Mouse (Mus musculus) liver, embryonic 13.5 days (tissue): ENCODE measurements around the gene Mta2. TPM values are rescaled to one million over a fixed set of nuclear protein-coding genes. Genes with fewer than 3 reads are reported as not detected.
"Not testable (repeated sequence)": the region's sequence is repeated elsewhere in the genome, so short reads cannot be mapped to it uniquely, and the experiment has no call there.

ENCODE experiments used
- ATAC-seq: fragments of 200-750 bp; cut with Nextera tagmentation; 2 replicates; pipeline ENCODE4 v1.8.0; 2017; ENCODE audit warnings: low read depth, mild to moderate bottlenecking, moderate number of reproducible peaks, moderate library complexity
- DNase-seq: peaks from one replicate; pipeline ENCODE4 v3.0.0; 2022
- H3K27ac ChIP-seq: fragments of 300-500 bp; sonication (generic); 2 replicates; pipeline ENCODE4 v1.5.1; 2015; ENCODE audit warnings: moderate library complexity, mild to moderate bottlenecking, inconsistent platforms
- H3K27me3 ChIP-seq: fragments of 300-500 bp; sonication (generic); 2 replicates; pipeline ENCODE4 v1.6.1; 2015; ENCODE audit warnings: mild to moderate bottlenecking, inconsistent platforms
- H3K36me3 ChIP-seq: fragments of 300-500 bp; sonication (generic); 2 replicates; pipeline ENCODE4 v1.6.1; 2015; ENCODE audit warnings: mild to moderate bottlenecking, inconsistent platforms
- H3K4me1 ChIP-seq: fragments of 300-500 bp; sonication (generic); replicated peaks from 2 replicates; pipeline ENCODE4 v1.6.1; 2015; ENCODE audit warnings: inconsistent platforms
- H3K4me2 ChIP-seq: fragments of 300-500 bp; sonication (generic); 2 replicates; pipeline ENCODE4 v1.6.1; 2015; ENCODE audit warnings: inconsistent platforms, mild to moderate bottlenecking, moderate library complexity
- H3K4me3 ChIP-seq: fragments of 300-500 bp; sonication (generic); replicated peaks from 2 replicates; pipeline ENCODE4 v1.5.1; 2015; ENCODE audit warnings: mild to moderate bottlenecking, inconsistent platforms
- H3K9ac ChIP-seq: fragments of 300-500 bp; sonication (generic); 2 replicates; pipeline ENCODE4 v1.6.1; 2015; ENCODE audit warnings: mild to moderate bottlenecking, inconsistent platforms
- H3K9me3 ChIP-seq: fragments of 300-500 bp; sonication (generic); replicated peaks from 2 replicates; pipeline ENCODE4 v1.6.1; 2016; ENCODE audit warnings: inconsistent platforms
- WGBS: fragments of 180-500 bp; shearing (Covaris S2); methylation state at CpG from one replicate; pipeline ENCODE4 v1.1.7; 2015; ENCODE audit not compliant: insufficient replicate concordance; 5-methylcytosine and 5-hydroxymethylcytosine counted together
- polyA plus RNA-seq: library from polyadenylated mRNA; unstranded; fragments of >200 nt; fragmentation: Nextera tagmentation; extraction: Ambion mirVana; gene quantifications from 2 replicates; pipeline ENCODE4 v1.2.1, GENCODE M21; 2015

Gene Mta2
- polyA plus RNA-seq = 99.5 and 114 TPM in 2 replicates

DNA sequence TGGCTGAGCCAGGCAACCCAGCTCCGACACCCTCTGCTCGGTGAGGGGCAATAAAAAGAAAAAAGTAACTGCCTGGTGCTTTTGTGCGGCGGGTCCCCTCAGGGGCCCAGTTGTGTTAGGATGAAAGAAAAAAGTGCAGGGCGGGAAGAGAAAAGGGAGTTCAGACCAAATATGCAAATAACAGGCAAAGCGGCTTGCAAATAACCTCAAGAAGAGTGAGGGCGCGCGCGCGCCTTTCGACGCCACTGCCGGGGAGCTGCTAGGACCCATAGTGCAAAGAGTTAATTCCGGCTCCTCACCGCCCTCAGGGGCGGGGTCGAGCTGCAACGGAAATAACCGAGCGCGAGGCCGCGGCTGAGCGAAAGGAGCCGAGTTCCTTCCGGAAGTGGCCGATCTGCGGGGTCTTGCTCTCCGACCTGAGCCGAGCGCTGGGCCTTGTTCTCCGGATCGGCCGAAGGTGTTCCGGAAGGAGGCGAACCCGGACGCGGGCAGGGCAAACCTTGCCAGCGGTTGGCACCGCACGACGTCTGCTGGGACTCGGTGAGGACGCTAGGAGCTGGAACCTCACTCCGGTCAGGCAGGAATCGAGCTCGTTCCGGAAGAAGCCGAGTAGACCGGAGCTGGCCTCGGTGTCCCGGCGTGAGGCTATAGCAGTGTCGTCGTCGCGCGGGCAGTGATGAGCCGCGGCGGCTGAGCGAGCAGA is at the start of gene Mta2:
Gene Mta2, plus strand, starts transcription at position 361 of the 703 bp plus-strand sequence.
- ATAC-seq = peak; percentile 89
- peak within 1 kb of the TSS; percentile 98 for H3K27ac ChIP-seq
- peak within 1 kb of the TSS; percentile 98 for H3K4me3 ChIP-seq
- peaks cover 67% of the 10 kb centered on the region for H3K36me3 ChIP-seq
- H3K27me3 ChIP-seq = no peaks in the 10 kb centered on the region
- H3K9me3 ChIP-seq = no peaks in the 10 kb centered on the region
- peaks cover 55% of the 10 kb centered on the region for H3K4me1 ChIP-seq
- peak within 1 kb of the TSS; percentile 100 for H3K9ac ChIP-seq
- WGBS = under 1% methylated on average over 64 of the region's 64 CpGs
- H3K4me2 ChIP-seq = peak within 1 kb of the TSS; percentile 78
- peak; percentile 91 for DNase-seq

DNA sequence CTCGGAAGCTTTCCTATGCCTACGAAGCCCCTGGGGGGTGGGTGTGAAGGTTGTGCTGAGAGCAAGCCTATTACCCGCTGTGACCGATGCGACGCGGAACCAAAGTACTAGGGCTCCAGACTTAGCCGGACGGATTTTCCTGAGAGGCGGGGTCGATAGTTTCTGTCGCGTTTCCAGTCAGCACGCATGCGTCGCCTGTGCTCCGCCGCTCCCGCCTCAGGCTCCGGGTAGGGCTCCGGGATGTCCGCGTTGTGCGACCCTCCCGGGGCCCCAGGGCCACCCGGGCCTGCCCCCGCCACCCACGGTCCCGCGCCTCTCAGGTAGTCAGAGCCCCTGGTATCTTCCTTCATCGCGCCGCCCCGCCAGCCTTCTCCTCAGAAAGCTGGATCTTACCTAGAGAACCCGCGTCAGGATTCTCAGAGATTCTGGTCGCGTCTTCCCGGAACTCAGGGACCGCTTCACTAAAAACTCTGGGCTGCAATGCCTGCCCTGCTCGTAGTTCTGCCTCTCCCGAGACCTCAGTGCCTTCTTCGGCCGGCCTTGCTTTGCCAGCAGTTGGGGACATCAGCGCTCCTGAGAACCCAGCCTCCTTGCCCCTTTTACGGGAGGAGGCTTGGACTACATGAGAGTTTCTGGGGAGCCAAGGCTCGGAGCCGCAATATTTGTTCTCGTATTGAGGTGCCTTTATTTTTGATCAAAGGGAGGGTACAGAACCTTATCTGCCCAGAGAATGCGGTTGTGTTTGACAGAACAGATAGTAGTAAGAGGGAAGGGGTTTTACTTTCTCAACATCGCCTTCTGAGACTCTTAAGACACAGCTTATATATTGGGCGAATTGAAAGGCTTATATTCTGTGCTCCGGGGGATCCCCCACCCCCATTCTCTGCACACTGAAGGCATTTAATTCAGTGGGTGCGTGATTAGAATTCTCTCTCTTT is 48.6 kb upstream of the Mta2 start, which contains the start of gene Ints5:
Gene Ints5, plus strand, starts transcription at position 177 of the 938 bp plus-strand sequence.
- Histone ChIP-seq H3K27ac (peak within 1 kb of the TSS; percentile 94), H3K4me2 (peak within 1 kb of the TSS; percentile 80), H3K4me1 (peaks cover 69% of the 10 kb centered on the region), H3K27me3 (no peaks in the 10 kb centered on the region), H3K9ac (peak within 1 kb of the TSS; percentile 96), H3K9me3 (no peaks in the 10 kb centered on the region), H3K4me3 (peak within 1 kb of the TSS; percentile 91), H3K36me3 (peaks cover 45% of the 10 kb centered on the region)
- WGBS = 1% methylated on average over 54 of the region's 54 CpGs
- ATAC-seq (peak; percentile 56), DNase-seq (peak; percentile 77)

DNA sequence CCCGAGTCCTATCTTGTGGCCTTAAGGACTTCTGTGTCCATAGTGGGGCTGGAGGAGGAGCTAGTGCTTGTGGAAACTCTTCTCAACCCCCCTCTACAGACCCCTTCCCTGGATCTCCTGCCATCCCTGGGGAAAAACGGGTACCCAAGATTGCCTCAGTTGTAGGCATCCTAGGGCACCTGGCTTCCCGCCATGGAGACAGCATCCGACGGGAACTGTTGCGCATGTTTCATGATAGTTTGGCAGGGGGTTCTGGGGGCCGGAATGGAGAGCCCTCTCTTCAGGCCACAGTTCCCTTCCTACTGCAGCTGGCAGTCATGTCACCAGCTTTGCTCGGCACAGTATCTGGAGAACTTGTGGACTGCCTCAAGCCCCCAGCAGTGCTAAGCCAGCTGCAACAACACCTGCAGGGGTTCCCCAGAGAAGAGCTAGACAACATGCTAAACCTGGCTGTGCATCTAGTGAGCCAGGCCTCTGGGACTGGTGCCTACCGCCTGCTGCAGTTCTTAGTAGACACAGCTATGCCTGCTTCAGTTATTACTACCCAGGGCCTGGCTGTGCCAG is 46.2 kb upstream of the Mta2 start:
- Histone ChIP-seq H3K4me1 (peaks cover 74% of the 10 kb centered on the region), H3K27me3 (no peaks in the 10 kb centered on the region), H3K4me3 (no peak overlapping the region; the same call in 1 of the 2 replicates), H3K27ac (peak overlapping the region; percentile 91; the same call in 1 of the 2 replicates), H3K4me2 (no peak overlapping the region), H3K9me3 (no peaks in the 10 kb centered on the region), H3K36me3 (peaks cover 39% of the 10 kb centered on the region), H3K9ac (peak overlapping the region; percentile 16; the same call in 1 of the 2 replicates)
- DNase-seq = no peak
- WGBS = 86% methylated on average over 9 of the region's 9 CpGs
- ATAC-seq = no peak

- DNase-seq, H3K9me3 ChIP-seq, H3K27me3 ChIP-seq, H3K4me3 ChIP-seq, ATAC-seq: not testable (repeated sequence)
- 70% methylated on average over 5 of the region's 5 CpGs for WGBS
- Histone ChIP-seq H3K9ac (peak overlapping the region; percentile 74), H3K36me3 (peaks cover 35% of the 10 kb centered on the region), H3K4me2 (peak overlapping the region; percentile 78; the same call in 1 of the 2 replicates), H3K4me1 (peaks cover 74% of the 10 kb centered on the region), H3K27ac (peak overlapping the region; percentile 91)
Observed at GRCm38 (mm10) chr19:8896231-8896630, 45.4 kb upstream of the Mta2 start.

DNA sequence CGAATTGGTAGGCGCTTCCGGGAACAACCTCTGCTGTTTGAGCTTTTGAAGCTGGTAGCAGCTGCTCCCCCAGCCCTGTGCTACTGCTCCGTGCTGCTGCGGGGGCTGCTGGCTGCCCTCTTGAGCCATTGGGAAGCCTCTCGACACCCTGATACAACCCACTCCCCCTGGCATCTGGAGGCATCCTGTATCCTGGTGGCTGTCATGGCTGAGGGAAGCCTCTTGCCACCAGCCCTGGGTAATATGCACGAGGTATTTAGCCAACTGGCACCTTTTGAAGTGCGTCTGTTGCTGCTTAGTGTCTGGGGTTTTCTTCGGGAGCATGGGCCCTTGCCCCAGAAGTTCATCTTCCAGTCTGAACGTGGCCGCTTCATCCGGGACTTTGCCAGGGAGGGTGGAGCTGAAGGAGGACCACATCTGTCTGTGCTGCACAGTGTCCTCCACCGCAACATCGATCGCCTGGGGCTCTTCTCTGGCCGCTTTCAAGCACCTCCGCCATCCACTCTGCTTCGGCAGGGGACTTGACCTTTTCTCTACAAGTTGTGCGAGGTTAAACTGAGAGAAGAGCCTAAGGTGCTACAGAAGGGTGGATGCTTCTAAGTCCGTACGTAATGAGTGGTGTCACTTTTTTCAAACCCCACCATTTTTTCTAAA is 44.3 kb upstream of the Mta2 start:
- peak overlapping the region; percentile 93 for H3K4me3 ChIP-seq
- H3K27ac ChIP-seq = peak overlapping the region; percentile 91
- H3K27me3 ChIP-seq, H3K9me3 ChIP-seq, DNase-seq: not testable (repeated sequence)
- H3K9ac ChIP-seq = peak overlapping the region; percentile 74
- H3K4me2 ChIP-seq = peak overlapping the region; percentile 78
- WGBS = 37% methylated on average over 21 of the region's 21 CpGs
- H3K36me3 ChIP-seq = peaks cover 41% of the 10 kb centered on the region
- peaks cover 70% of the 10 kb centered on the region for H3K4me1 ChIP-seq
- ATAC-seq = peak; percentile 32

GRCm38 (mm10) chr19:8897865-8898495 is 43.7 kb upstream of the Mta2 start, which contains the start of gene Ganab:
Gene Ganab (plus strand): TSS chr19:8898071.
- peaks cover 66% of the 10 kb centered on the region for H3K4me1 ChIP-seq

GRCm38 (mm10) chr19:8898576-8898975 is 43.1 kb upstream of the Mta2 start:
- H3K36me3 ChIP-seq = peaks cover 52% of the 10 kb centered on the region
- no peak for DNase-seq
- peaks cover 64% of the 10 kb centered on the region for H3K4me1 ChIP-seq
- H3K9ac ChIP-seq = peak overlapping the region; percentile 97
- peak overlapping the region; percentile 88 for H3K4me2 ChIP-seq
- 2% methylated on average over 13 of the region's 13 CpGs for WGBS
- H3K4me3 ChIP-seq = peak overlapping the region; percentile 93
- no peaks in the 10 kb centered on the region for H3K9me3 ChIP-seq
- H3K27ac ChIP-seq = peak overlapping the region; percentile 91
- no peaks in the 10 kb centered on the region for H3K27me3 ChIP-seq
- ATAC-seq = no peak

More at GRCm38 (mm10) chr19:8897865-8898495, 43.7 kb upstream of the Mta2 start, which contains the start of gene Ganab:
- H3K4me3 ChIP-seq = peak within 1 kb of the TSS; percentile 93
- peaks cover 46% of the 10 kb centered on the region for H3K36me3 ChIP-seq
- DNase-seq (peak; percentile 96), ATAC-seq (peak; percentile 97)
- H3K9ac ChIP-seq = peak within 1 kb of the TSS; percentile 97
- WGBS = under 1% methylated on average over 53 of the region's 53 CpGs
- H3K27ac ChIP-seq = peak within 1 kb of the TSS; percentile 91
- no peaks in the 10 kb centered on the region for H3K27me3 ChIP-seq
- no peaks in the 10 kb centered on the region for H3K9me3 ChIP-seq
- peak within 1 kb of the TSS; percentile 88 for H3K4me2 ChIP-seq

- H3K27ac ChIP-seq = peak overlapping the region; percentile 91
- no peaks in the 10 kb centered on the region for H3K27me3 ChIP-seq
- DNase-seq (no peak), ATAC-seq (no peak)
- H3K4me2 ChIP-seq = peak overlapping the region; percentile 88
- peaks cover 59% of the 10 kb centered on the region for H3K4me1 ChIP-seq
- peaks cover 57% of the 10 kb centered on the region for H3K36me3 ChIP-seq
- 39% methylated on average over 3 of the region's 3 CpGs for WGBS
- H3K9ac ChIP-seq = peak overlapping the region; percentile 97
- peak overlapping the region; percentile 93 for H3K4me3 ChIP-seq
- no peaks in the 10 kb centered on the region for H3K9me3 ChIP-seq
Observed at GRCm38 (mm10) chr19:8899079-8899478, 42.6 kb upstream of the Mta2 start.

DNA sequence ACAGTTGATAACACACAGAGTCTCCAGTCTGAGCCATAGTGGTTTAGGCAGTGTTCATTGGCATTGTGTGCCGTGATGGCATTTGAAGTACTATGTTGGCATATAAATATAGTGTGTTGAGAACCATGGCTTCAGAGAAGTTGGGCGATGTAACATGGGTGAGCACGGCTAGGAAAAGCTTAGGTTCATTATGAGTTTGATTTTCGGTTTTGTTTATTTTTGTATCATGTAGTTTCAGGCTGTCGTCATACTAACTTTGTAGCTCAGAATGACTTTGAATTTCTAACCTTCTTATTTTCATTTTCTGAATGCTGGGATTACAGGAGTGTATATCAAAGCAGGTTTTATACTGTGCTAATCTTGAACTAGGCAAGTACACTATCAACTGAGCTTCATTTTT is 38.3 kb upstream of the Mta2 start:
- WGBS = 92% methylated on average over 5 of the region's 5 CpGs
- DNase-seq (no peak), ATAC-seq (no peak)
- no peak overlapping the region for H3K9ac ChIP-seq
- H3K4me3 ChIP-seq = no peak overlapping the region
- H3K9me3 ChIP-seq = no peaks in the 10 kb centered on the region
- H3K4me1 ChIP-seq = peaks cover 31% of the 10 kb centered on the region
- no peak overlapping the region for H3K27ac ChIP-seq
- no peaks in the 10 kb centered on the region for H3K27me3 ChIP-seq
- no peak overlapping the region for H3K4me2 ChIP-seq
- H3K36me3 ChIP-seq = peaks cover 72% of the 10 kb centered on the region

GRCm38 (mm10) chr19:8908531-8908930 is 33.1 kb upstream of the Mta2 start:
- no peak overlapping the region for H3K9ac ChIP-seq
- no peaks in the 10 kb centered on the region for H3K4me1 ChIP-seq
- no peak overlapping the region for H3K4me2 ChIP-seq
- no peaks in the 10 kb centered on the region for H3K27me3 ChIP-seq
- no peak overlapping the region for H3K4me3 ChIP-seq
- DNase-seq (no peak), ATAC-seq (no peak)
- H3K9me3 ChIP-seq = no peaks in the 10 kb centered on the region
- H3K27ac ChIP-seq = no peak overlapping the region
- H3K36me3 ChIP-seq = peaks cover 98% of the 10 kb centered on the region
- 85% methylated on average over 6 of the region's 6 CpGs for WGBS
